Mouse (Mus musculus) lung, postnatal 36 days (tissue): ENCODE results near the gene Nrip1.
"Not testable (repeated sequence)": the region's sequence is repeated elsewhere in the genome, so short reads cannot be mapped to it uniquely, and the experiment has no call there.

Experiments used
- DNase-seq: peaks from one replicate; pipeline ENCODE4 v3.0.0; 2022; ENCODE audit warnings: mixed read lengths

Nrip1 gene

DNA sequence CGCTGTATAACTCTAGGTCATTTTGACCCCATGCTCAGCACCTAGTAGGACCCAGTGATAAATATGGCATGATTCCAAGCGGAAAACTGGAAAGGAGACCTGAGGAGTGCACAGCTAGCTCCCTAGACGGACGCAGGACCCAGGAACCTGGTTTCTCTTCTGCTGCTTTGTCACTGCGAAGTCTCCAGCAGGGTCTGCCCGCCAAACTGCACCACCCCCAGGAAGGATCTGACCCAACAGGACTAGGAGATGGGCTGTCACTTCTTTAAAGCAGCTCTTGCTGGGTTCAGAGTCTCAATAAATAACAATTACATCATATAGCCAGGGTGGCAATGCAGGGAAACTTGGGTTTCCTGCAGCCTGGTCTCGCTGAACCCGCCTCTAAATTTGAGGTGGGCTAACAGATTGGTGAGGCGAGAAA is at the start of gene Nrip1:
Nrip1 (minus strand) TSS at position 157 of the 421 bp plus-strand sequence.
- peak; percentile 60 for DNase-seq

DNA sequence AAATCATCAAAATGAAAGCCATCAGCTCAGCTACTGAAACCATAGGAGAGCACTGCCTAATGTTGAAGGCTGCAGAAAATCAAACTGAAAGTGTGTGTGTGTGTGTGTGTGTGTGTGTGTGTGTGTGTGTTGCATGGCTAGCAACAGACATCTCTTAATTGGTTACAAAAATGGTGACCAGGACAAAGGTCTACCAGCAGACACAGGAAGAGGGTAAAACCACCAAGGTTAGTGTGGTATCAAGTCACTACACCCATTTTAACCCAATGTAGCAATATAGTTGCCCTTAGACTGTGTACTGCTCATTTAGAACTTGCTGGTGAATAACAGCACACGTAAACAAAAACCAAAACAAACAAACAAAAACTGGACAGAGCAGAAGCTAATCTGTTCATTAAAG is 48.9 kb upstream of the Nrip1 start:
- DNase-seq = no peak

DNA sequence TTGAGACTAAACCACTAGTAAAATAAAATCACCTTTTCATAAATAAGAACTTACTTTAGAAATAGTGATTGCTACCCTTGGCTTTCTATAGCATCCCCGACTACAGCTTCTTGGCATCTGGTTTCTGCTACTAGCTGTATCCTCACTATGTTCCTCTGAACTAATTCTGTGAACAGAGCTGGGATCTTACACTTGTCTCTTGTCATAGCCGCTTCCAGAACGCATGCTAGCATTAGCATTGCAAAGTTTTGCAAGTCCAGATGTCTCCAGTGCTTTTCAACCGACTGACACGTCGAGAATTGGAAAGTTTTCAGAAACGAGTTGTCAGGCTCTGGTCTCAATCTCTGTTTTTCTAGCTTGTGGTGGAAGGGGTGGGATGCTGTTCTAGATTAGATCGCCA is 46.2 kb upstream of the Nrip1 start:
- no peak for DNase-seq

DNA sequence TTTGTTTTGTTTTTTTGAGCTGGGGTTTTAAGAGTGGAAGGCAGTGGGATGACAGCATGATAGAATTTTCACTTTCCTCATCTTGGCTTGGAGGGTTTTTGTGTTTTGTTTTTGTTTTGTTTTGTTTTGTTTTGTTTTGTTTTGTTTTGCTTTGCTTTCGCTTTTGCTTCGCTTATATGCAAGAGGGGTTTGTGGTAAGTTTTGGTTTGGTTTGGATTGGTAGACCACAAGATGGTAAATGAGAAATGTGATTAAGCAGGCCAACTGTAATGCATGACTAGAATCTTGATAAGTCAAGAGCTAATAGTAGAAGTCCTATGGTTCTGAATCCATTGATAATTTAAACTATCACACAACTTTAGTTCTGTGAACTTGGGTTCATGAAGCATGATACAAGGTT is 42.9 kb upstream of the Nrip1 start:
- DNase-seq = no peak

DNA sequence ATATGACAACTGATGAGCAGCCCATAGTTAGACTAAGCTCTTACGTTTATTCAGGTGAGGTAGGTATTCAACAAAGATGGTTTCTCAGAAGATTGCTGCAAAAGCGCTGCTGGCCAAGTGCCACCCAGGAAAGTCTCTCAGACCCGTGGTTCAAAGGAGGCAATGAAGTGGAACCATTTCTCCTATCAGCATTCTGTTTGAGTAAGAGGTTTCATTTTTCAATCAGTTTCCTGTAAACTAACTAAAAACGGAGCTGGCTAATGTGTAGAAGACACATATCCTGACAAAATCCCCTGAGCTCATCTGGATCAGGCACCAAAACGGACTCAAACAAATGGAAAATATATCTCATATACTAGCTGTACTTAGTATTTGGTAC is 42.4 kb upstream of the Nrip1 start:
- no peak for DNase-seq

DNA sequence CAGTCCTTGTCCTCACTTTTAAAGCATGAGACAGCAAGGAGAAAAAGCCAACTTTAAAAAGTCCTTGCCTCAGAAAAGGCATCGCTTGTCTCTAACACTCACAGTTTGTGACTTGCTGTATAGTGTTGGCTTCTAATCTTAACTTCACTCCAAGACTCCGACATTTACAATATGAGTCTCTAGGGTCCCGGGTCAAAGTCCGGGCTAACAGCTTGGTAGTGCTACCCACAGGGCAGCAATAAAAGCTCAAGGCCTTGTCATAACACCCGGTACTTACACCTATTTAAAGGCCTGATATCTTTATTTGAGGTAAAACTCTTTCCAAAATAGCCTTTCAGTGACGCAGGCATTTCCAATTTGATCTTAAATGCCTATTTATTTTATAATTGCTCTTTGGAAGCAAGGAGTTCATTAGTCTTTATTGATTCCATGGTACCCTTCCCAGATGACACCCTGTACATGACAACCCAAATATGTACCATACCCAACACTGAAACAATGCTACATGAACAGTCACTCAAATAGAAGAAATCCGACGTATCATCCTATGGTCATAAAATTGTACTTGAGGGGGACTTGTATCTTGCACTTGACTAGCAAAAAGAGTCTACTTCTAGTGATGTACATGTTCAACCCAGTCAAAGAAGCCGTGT is 41.9 kb upstream of the Nrip1 start:
- DNase-seq = no peak

DNA sequence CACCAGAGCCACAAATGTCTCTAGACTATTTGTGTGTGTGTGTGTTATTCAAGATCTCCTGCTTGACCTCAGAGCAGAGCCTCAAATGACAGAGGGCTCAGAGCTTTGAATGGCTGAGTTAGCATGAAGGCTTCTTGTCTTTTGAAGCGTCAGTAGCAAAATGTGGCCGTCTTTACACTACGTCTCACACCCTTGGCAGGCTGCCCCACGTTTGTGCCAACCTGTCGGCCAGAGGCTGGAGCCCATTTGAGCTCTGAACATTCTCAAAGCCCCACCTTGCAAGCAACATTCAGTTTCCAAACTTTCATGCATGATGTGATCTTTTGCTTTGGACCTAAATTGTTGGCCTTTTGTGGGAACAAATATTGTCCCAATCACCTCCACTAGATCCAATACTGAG is 40.9 kb upstream of the Nrip1 start:
- no peak for DNase-seq

DNA sequence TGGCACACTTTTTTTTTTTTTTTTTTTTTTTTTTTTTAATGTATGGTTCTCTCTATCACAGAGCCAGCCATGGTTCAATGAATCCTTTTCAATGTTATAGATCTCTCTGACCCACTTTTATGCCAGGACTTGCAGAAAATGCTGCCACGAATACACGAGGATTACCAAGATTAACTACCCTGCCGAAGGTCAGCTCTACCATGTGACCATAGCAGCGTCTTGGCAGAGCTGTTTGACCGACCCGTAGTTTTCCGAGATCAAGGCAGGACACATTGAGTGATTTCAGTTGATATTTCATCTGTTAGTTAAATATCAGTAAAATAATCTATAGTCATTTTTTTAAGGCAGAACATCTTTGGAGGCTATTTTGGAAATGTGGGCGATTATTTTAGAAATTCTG is 40.0 kb upstream of the Nrip1 start:
- no peak for DNase-seq

DNA sequence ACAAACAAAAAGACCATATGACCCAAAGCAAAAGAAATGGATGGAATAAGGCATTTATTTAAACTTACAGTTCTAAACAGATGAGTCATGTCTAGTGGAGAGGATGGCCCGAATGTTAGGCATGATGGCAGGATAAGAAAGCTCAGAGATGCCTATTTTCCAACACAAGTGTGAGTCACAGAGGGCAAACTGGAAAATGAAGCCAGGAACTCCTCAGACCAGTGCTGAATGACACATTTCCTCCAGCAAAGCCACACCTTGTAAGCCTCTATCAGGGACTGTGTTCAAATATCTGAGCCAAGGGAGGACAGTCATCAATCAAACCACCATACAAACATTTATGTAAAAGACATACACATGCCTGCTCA is 35.7 kb upstream of the Nrip1 start:
- DNase-seq = no peak

DNA sequence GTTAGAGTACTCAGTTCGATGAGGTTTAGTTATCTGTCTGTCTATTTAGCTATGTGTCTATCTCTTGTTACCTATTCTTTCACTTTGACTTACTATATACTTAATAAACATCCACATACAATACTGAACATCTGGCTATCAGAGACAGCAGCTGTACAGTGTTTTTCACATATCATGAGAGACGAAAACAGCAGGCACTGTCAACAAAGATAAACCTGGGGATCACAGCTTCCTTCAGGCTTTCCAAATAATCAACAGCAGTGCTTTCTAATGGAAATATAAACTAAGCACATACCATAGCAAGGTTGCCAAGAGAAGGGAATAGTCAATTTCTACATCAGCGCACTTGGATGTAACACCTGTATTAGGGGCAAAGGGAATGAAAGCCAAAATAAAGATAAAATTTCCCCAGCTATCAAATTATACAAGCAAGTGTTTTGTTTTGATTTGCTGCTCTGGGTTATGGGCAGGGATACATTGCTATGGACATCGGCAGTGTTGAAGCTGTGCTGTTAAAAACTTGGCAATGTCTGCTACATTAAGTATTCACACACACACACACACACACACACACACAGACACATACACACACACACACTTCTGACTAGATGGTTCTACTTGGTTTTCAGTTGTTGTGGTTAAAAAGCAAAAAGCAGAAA is 35.2 kb upstream of the Nrip1 start:
- no peak for DNase-seq

DNA sequence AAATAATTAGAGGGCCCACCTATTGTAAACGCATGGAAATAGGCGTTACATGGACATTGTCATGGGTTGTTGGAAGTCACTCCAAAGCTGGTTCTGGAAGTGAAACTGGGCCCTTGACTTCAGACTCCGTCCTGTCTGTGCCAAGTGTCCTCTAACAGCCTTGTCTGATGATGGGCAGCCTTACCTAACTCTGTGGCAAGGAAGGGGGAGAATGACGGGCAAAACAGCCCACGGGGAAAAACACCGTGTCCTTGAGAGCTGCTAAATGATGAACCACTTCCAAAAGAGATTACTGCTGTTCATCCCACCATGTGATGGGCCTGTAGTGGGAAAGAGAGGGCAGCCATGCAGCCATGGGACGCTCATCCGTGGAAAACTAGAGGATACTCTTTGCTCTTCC is 34.6 kb upstream of the Nrip1 start:
- no peak for DNase-seq

DNA sequence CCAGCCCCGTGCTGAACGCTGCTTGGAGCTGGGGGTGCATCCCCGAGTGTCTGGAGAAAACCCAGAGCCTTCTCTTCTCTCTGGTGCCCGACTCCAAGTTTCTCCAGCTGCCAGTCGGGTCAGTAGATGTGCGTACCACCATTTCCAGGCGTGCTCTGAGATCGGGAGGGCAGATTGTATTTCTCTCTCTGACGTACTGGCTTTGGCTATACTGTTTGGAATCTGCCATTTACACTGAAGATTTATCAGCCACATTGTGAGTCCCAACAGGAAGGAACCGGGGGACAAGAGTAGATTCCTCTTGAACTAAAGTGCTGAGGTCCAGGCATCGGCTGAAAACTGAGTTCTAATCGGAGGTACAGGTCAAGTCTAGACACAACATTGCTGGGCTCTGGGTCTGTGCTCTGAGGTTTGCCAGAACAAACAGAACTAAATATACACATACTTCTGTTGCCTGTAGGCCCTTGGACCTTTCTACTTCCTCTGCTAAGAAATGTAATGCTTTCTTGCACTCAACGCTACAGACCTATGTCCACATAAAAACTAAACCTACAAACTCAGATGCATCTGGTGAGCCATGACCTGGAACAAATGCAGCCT is 33.8 kb upstream of the Nrip1 start:
- no peak for DNase-seq

DNA sequence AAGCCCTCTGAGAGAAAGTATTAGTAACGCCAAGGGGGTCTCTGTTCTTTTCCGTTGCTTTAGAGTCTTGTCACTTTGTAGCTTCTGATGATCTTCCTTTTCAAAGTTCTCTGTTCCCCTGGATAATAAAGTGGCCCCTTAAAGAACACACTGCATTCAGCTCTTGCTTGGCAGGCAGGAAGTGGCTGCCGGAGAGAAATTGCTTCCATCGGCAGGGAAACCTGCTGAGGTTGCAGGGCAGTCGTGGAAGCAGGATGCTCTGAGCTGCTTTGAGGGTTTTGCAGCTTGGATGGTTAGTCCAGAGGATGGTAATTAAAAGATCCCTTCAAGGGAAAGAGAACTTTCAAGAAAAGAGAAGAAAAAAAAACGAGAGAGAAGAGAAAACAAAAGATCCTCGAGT is 33.3 kb upstream of the Nrip1 start:
- no peak for DNase-seq

DNA sequence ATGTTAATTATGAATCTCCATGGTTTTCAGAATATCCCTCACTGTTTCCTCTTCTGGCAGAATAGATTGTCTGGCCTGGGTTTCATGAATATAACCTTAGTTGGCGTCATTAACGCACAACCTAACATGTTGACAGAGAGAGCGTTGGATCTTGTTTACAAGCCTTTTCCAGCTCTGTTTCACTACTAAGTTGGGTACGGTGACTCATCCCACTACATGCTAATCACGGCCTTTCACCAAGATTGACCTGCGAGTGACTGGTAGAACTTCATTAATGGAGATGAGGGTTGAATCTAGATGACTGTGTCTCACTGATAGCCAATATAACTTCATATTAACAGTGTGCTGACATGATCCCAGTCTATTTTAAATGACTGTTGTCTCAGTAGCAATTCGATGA is 32.7 kb upstream of the Nrip1 start:
- DNase-seq = no peak

DNA sequence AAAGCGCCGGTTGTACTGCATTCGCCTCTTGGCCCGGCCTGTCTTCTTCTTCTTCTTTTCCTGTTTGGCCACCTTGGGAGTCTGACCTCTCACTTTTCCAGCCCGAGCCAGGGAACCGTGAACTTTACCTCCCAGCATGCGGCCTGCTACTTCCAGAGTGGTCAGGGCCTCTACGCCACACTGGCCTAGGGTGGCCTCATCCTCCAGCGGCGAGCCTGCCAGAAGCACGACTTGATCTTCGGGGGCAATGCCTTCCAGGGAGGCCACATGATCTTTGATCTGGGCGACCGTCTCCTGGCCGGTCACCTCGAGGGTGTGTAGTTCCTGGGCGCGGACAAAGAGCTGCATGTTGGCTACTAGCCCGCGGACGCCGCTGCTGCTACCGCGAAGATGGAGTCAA is 29.7 kb upstream of the Nrip1 start:
- DNase-seq = not testable (repeated sequence)

DNA sequence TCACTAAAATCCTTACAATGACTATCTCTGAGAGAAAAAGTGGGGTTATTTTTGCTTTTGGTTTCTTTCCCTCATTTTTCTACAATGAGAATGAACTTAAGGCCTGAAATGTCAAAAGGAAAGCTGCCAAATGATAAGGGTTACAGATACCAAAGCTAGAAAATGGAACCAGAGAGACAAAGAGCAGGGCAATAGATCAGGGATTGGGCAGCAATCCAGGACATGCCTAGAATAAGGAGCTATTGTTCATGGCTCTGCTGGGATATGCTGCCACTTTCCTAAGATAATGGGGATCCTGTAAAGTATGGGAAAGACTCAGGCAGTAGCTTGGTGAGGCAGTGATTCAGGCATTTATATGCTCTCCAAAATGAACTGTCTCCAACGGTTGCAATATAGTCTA is 22.9 kb upstream of the Nrip1 start:
- no peak for DNase-seq

DNA sequence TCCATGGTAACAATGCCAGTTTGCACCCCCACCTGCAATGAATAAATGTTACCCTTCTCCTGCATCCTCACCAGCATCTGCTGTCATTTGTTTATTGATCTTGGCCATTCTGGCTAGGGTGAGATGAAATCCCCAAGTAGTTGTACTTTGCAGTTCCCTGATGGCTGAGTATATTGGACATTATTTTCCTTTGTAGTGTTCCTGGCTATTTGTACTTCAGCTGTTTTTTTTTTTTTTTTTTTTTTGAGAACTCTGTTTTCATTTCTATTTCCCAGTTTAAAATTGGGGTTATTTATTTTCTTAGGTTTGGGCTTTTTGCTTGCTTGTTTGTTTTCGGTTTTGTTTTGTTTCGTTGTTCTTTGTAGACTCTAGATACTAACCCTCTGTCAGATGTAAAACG is 19.6 kb upstream of the Nrip1 start:
- no peak for DNase-seq

DNA sequence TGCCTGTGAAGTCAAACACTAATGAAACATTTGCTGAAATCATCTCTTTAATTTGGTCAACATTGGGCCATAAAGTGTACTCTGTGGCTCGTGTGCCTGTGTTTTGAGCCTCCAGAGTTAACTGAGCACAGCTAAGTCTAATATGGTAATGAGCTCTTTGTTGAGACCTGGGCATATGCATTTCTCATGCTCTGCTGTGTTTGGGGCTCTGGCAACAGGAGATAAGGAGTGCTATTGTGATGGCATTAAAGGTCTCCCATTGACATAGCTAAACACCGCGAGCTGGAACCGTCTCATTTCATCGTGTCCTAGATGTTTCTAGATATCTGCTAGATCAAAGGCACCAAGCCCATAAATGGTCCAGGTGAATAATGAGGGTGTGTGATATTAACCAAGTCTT is 12.9 kb upstream of the Nrip1 start:
- DNase-seq = no peak

DNA sequence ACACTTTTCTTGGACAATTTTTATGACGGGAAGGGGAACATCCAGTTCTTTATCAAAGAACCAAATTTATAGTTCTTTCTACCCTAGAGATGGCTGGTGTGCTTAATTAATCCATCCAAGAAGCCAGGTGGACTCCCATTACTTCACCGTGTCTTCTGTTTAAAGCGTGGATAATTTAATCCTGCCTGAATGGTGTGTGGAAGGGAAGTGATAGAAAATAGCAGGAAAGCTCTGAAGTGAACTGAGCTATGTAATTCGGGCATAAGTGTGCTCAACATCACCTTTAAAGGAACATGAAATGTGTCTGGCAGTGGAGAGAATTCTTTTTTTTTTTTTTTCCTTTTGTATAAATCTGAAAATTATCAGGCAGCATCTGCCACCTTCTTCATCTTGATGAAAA is 12.4 kb upstream of the Nrip1 start:
- no peak for DNase-seq

DNA sequence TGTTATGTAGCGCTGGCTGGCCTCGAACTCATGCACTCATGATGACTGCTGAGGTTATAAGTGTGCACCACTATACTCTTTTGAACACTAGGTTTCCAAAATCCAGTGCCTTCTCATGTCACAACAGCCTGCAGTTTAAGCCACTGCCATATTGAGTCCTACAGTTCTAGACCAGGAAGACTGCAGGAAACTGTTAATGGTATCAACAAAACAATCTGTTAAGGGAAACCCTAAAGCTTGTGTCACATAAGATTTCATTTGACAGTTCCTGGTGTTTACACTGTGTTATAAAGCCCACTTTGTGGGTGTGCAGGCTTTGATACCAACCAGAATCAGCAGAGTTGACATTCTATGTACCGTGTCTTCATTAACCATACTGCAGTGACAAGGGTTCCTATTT is 3.6 kb upstream of the Nrip1 start:
- DNase-seq = no peak

DNA sequence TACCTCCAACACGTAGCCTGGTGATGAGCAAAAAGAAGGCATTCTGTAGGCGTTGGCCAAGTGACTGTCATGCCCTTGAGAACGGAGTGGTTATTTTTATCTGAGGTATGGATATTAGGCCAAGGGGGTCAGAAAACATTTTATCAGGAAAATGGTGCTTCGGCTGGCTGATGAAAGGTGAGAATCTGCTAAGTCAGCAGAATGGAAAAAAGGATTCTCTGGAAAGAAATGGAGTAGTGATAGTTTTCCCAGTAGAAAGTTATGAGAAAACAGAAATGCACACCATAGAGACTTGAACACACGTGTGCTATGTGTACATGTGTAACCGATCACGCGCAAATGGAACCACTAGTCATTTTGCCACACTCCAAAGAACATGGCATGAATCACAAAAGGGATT is 3.0 kb upstream of the Nrip1 start:
- DNase-seq = no peak

DNA sequence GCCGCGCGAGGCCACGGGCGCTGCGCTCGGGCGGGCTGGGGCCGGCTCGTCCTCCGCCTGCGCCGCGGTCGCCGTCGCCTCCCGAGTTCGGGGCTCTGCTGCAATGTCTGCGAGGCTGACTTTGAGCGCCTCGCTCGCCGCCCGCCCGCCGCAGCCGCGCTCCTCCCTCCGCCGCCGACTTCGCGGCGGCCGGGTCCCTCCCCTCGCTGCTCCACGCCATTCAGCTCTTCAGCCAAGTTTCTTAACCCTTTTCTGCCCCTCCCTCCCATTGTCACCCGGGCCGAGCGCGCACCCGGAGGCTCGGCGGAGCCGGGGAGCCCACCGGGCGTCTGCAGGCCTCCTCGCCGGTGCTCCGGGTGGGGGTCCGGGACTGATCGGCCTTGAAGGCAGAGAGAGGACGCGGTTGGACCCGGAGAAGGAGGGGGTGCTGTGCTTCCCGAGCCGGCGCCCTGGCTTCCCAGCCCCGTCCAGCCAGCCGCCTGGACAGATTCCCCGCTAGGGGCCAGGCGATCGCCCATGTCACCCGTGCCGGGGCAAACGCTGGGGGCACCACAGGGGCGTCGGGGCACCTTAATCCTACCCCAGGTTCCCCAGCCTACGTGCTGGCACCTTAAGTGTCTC is 576 bp downstream of the Nrip1 start:
- peak; percentile 88 for DNase-seq

DNA sequence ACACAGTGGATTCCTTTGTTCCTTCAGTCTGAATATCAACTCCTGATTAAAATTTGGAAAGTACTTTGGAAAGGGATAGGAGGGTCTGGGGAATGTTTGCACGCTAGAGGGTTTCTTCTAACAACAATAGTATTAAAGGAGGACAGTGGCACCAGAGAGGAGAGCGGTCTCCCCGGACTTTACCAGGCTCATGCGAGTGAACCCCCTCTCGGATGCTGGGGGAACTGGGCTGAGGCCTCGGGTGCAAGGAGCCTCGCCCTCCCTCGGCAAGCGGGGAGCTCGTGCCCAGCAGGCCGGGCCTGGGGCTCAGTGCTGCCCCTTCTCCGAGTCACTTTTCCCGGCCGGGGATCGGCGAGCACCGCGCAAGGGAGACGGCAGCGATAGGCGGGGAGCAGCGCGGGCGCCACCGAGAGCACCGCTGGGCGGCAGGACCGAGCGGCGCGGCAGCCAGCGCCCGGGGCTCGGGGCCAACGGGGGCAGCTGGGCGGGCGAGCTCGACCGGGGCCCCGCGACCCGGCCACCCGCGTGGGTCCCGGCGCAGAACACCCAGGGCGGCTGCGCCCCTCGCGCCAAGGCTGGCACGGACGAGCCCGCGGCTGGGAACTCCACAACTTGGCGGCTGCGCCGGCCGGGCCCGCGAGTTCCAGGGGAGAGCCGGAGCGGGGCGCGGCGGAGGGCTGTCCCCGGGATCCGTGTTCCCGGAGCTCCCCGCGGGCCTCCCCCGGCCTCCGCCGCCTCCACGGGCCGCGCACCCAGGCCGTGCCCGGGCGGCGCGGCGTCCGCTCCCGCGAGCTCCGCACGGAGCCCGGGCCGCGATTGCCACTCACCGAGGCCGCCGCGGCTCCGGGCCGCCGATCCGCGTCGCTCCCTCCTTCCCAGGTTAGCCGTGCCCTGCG is 1.3 kb downstream of the Nrip1 start:
- DNase-seq = peak; percentile 55

DNA sequence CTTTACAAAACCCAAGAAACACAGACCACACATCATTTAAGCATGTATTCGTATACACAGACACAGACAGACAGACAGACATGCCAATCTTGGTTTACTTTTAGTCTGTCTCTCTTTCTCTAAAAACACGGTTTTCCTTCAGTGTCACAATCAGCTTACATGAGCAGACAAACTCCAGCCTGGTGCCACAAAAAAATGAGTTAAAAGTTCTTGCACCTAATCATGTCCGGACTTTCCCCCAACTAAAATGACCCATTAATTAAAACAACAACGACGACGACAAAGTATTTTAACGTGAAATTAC is 2.1 kb downstream of the Nrip1 start:
- DNase-seq = no peak
